Mouse (Mus musculus): ENCODE results near the gene Adam1b. TPM values are rescaled to one million over a fixed set of nuclear protein-coding genes. Genes with fewer than 3 reads are reported as not detected.

Gene Adam1b
- total RNA-seq, 2 experiments from 2014 or later = 0.39 TPM; not detected in 1

DNA sequence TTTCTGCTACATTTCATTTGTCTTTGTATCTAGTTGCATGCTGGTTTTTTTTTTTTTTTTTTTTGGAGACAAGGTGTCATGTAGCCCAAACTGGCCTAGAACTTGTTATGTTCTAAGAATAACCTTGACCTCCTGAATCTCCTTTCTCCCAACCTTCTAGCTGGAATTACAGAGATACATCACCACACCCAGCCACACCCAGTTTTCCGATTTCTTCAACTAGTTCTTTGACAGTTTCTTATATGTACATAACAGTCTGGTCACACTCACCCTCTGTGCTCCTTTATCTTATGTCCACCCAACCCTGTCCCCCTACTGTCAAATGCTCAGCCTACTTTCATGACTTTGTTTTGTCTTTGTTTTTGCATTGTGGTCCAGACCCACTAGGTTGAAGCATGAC lies 3.6 kb upstream of the Adam1b start:
- no peak for ATAC-seq (replicated peaks; ENCODE audit: low FRiP score, low TSS enrichment, poor library complexity, severe bottlenecking)

DNA sequence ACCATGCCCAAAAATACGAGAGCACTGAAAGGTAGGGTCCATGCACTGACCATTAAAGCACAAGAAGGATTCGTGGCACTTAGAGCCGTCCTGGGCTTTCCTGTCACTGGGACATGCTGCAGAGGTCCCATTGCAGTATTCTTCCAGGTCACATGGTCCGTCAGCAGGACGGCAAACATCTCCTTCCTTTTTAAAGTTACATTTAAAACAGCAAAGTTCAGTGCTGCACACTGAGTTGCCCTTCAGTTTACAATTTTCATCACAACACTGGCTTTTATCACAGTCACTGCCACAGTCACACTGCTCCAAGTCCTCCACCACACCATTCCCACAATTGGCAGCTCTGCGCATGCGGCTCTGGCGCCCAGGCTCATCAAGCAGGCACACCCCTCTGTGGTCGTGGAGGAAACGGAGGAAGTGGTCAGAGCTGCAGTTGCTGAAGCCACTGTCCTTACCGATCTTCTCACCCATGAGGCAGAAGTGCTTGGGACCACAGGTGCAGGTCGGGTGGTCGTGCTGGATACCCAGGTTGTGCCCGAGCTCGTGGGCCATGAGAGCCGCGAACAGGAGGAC lies 1.7 kb downstream of the Adam1b start:
- ATAC-seq (replicated peaks; ENCODE audit: low FRiP score, low TSS enrichment, poor library complexity, severe bottlenecking) = peak; percentile 72

DNA sequence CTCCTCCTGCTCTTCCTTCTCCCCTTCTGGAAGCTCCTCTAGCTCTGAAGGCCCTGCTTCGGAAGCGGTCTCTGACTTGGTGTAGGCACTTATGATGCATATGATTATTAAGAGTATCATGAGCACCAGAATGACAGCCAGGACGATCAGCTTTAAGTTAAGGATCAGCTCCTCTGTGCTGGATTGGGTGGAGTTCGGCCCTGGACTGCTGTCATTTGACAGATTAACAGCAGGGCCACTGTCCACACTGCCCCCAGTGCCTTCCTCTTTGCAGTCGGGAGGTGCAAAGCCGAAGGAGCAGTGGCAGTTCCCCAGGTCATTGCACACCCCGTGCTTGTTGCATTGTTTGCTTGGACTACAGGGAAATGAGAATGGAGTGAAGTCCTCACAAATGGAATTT lies 2.5 kb downstream of the Adam1b start:
- peak; percentile 64 for ATAC-seq (replicated peaks; ENCODE audit: low FRiP score, low TSS enrichment, poor library complexity, severe bottlenecking)

DNA sequence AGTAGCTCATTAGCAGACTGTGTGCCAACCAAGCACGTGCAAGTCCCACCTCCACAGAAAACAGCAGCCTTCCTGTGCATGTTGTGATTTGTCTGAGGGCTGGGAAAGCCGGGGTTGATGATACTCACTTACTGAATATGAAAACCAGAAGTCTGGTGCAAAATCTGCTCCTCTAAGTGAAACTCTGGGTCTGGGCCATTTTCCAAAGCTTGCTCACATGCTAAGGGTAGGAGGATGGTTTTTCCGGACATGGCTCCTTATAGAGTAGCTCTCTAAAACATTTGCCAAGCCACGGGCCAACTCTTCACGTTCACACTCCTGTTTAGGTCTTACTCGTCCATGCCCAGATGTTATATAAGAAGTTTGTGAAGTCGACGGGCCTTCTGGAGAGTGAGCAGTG lies 9.9 kb downstream of the Adam1b start:
- ATAC-seq (replicated peaks; ENCODE audit: low FRiP score, low TSS enrichment, poor library complexity, severe bottlenecking) = no peak

DNA sequence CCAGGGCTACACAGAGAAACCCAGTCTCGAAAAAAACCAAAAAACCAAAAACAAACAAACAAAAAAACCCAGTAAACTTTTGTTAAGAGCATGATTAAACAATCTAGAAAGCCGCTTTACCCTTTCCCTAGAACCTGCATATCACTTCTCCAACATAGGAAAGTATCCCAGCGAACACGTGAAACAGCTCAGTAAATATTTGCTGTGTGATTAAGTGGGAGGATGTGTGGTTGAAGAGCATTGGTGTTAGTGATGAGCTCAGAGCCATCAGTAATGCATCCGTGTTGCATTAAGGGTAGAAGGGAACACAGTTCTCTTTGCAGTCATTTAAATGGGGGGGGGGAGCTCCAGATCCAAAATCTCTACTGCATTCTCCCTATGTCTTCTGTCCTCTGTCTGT lies 18.4 kb downstream of the Adam1b start:
- ATAC-seq (replicated peaks; ENCODE audit: low FRiP score, low TSS enrichment, poor library complexity, severe bottlenecking) = no peak

DNA sequence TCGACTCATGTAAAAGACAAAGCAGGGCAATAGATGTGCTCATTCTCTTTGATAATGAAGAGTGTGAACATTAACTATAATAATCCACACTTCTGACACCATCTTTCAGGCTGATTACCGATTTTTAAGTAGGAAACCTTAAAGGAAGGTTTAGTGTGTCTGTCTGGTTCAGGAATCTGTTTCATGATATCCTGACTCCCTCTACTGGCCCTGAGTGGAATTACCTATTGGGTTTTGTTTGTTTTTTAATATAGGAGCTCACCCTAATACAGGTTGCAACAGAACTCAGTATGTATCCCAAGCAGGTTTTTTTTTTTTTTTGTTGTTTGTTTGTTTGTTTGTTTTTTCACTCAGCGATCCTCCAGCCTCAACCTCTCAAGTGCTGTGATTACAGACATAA lies 25.6 kb downstream of the Adam1b start:
- peak; percentile 38; the same call in 1 of the 2 replicates for ATAC-seq (replicated peaks; ENCODE audit: low FRiP score, low TSS enrichment, poor library complexity, severe bottlenecking)

DNA sequence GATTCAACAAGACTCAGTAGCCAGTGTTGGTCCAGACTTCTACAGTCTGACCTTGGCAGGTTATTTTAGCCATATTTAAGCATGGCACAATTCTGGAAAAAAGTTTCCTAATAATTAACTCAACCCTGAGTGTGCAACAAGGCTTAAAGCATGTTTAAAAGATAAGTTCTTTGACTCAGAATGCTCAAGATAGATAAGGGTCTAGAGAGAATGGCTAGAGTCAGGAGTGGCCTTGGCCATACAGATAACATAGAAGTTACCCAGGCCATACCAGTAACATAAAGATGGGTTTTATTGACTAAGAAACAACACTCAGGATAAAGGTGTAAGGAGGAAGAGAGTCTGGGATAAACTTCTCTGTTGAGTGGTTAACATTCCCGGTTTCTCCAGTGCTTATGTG lies 27.2 kb downstream of the Adam1b start:
- ATAC-seq (replicated peaks; ENCODE audit: low FRiP score, low TSS enrichment, poor library complexity, severe bottlenecking) = peak; percentile 85

DNA sequence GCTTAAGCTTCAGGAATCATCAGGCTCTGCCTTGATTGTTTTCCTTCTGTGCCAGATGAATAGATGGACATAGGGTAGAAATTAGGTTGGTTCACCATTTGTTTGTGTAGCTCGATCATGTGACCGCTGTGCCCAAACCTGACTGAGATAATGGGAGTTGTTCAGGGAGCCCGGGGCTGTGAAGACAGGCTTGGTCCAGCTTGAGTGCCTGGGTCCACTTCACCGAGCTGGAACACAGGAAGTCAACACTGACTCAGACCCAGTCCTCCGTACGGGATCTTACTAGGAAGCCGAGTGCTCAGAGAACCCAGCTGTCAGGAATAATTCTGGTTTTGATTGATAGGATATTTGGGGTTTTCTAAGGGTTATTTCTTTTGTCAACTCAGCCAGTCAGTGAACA lies 28.6 kb downstream of the Adam1b start:
- no peak for ATAC-seq (replicated peaks; ENCODE audit: low FRiP score, low TSS enrichment, poor library complexity, severe bottlenecking)

DNA sequence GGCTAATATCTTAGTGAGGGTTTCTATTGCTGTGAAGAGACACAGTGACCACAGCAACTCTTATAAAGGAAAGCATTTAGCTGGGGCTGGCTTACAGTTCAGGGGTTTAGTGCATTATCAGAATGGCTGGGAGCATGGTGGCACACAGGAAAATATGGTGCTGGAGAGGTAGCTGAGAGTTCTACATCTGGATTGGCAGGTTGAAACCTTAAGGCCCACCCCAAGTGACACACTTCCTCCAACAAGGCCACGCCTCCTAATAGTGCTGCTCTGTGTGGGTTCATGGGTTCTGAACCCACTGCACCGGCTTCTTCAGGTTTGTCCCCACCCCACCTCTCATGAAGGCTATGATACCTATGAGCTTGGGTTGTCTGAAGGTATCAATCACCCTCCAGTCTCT lies 30.8 kb downstream of the Adam1b start:
- ATAC-seq (replicated peaks; ENCODE audit: low FRiP score, low TSS enrichment, poor library complexity, severe bottlenecking) = no peak

DNA sequence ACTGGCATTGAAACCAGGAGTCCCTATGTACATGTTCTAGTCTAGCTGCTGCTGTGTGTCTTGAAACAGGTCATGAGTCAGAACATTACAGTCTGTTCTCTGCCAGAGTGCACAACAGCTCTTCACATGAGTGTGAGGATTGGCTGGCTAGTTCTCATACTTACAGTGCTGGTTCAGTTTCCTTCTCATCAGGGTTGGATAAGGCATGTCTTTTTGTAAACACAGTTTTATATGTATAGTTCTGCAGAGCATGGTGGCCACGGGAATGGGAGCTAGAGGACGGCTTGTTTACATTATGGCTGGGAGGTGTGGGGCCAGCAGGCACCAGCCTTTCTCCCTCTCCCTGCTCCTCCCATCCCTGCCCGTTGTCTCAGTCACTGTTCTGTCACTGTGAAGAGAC lies 33.7 kb downstream of the Adam1b start:
- no peak for ATAC-seq (replicated peaks; ENCODE audit: low FRiP score, low TSS enrichment, poor library complexity, severe bottlenecking)

DNA sequence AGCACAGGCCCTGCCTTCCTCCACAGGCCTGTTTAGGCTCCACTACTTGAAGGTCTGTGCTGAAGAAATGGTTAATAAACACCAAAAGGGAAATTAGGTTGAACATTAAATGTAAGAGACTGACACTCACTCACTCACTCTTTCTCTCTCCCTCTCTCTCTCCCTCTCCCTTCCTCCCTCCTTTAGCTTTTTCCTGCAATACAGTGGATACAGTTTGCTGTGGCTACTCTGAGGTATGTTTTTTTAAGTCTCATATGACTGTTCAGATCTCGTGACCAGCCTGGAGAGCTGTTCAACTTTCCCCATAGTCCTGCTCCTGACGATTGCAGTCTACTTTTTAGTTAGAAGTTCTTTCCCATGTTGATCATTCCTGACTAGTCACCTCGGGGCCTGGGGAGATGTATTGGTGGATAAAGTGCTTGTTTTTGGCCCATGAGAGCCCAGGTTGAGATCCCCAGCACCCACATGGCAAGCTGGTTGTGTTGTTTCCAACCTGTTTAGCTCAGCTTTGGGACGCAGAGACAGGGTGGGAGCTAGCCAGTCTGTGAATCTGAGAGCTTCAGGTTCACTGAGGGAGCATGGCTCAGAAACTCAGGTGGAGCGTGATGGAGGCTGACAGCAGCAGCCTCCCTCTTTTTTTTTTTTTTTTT lies 39.5 kb downstream of the Adam1b start:
- no peak for ATAC-seq (replicated peaks; ENCODE audit: low FRiP score, low TSS enrichment, poor library complexity, severe bottlenecking)

DNA sequence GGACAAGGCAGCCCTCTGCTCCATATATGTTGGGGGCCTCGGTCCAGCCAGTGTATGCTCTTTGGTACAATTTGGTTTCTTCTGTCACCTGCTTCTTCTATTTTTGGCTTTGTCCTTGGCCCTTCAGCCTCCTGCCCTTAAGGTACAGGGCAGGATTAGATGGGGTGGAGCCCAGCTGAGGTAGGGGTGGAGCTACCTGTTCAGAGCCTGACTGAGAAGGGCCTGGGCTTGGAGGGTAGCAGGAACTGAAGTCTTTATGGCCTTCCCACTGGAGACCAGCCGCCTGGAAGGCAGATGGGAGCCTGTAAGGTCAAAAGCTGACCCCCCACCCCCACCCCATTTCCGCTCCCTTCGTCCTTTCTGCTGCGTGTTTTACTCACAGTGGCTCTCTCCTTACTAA lies 40.3 kb downstream of the Adam1b start:
- ATAC-seq (replicated peaks; ENCODE audit: low FRiP score, low TSS enrichment, poor library complexity, severe bottlenecking) = no peak

DNA sequence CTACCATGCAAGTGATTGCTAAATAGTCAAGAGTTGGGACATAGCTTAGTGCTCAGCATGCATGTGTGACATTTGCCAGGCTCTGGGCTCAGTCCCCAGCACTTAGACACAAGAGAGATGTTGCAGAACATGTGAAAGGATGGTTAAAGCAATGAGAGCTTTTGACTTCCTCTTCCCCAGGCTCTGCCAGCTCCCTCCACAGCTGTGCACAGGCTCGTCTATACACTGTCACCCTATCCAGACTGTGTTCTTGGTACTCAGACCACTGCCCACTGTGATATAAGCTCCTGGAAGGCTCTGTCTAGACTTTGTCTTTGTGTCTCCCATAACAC lies 41.1 kb downstream of the Adam1b start:
- ATAC-seq (replicated peaks; ENCODE audit: low FRiP score, low TSS enrichment, poor library complexity, severe bottlenecking) = peak; percentile 51

DNA sequence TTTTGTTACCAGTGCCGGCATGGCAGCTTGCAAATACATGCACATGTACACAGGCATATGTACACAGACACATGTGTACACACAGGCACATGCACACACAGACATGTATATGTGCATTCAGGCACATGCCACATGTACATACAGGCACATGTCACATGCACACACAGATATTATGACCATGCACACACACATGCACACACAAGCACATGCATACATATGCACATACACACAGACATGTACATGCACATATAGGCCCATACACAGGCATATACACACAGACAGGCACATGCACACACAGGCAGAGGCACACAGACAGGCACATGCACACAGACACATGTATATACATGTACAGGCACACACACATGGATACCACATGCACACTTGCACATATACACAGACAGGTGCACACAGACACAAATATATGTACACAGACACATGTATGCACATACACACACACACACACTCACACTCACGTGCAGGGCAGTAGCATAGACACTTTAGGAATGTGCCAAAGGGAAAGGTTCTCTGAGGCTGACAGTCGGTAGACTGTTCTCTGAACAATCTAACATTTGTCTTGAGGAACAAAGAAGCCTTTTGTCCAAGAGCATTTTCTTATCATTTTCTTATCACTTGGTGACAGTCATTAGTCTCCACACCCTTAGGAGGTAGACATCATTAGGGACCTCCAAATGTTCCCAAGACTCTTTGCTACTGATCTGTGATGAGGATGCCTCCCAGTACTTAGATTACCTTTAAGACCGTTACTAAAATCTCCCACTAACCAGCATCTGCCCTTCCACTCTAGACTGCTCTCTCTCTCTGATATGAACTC lies 41.7 kb downstream of the Adam1b start:
- ATAC-seq (replicated peaks; ENCODE audit: low FRiP score, low TSS enrichment, poor library complexity, severe bottlenecking) = peak; percentile 60

DNA sequence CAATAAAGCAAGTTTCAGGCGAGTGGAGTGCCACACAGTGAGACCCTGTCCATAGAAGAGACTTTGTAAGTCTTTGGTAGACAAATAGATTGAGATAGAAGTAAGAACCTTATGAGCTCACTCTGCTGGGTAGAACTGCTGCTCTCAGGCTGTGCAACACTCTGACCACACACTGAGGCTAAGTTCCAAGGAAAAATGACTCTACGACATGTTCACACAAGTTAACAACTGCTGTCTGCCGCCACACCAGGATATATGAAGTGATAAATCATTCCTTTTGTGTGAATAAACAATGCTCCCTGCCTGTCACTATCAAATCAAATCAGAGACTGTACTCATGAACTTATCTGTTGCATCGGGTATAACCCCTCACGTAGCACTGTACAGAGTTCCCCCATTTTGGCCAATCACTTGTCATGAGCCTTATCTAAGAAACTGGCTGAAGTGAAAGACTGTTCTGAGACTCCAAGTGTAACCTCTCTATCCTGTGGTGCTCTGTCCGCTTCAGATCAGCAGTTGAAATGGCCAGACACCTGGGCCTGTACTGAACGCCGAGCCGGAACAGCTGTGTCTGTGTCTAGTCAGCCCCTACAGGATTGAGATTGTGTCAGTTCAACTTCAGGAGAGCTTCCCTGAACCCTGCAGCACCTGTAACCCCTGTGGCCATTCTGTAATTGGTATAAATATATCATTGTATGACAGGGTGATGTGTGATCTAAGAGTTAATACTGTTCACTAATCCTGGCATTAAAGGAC lies 47.5 kb downstream of the Adam1b start:
- ATAC-seq (replicated peaks; ENCODE audit: low FRiP score, low TSS enrichment, poor library complexity, severe bottlenecking) = no peak

DNA sequence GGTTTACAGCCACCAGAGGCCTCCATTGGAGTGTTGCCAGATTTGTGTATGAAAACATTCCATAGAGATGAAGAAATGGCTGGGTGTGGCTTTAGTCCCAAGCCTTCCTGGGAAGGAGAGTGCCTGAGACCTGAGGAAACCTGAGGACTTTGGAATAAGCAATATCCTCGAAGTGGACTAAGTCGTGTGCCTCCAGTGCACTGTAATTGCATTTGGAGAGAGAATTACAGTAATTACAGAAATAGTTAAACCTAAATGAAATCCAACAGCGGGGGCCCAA lies 48.8 kb downstream of the Adam1b start:
- ATAC-seq (replicated peaks; ENCODE audit: low FRiP score, low TSS enrichment, poor library complexity, severe bottlenecking) = no peak

DNA sequence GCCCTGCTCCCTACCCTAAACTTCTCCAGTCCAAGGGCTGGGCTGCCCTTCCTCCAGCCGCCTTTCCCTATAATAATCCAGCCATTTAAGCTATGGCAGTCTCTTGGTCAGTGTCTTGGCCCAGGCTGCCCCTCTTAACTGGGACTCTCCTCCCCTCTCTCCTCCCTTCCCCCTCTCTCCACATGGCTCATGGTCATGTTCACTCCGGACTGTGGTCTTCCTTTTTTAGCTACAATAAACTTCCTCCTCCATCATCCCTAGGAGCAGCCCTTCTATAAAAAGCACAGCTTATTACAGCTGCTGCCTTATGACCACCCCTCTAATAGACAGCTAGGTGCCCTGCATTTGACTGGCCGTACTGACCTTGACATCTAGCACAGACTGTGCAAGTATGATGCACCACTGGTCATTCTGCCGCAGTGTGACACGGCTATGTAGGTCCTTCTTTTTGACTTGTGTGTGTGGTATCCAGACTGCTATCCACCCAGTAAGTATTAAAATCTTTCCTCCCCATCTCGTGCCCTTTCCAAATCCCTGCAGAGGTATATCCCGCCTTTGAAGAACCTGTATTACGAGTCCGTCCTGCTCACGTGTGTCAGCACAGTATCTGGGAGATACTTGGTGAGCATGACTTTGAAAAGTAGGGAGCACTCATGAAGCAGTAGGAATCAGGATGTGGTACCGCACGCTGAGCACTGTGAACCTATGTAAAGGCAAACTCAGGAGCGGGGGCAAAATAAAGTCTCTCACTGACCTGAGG lies 49.3 kb downstream of the Adam1b start:
- no peak for ATAC-seq (replicated peaks; ENCODE audit: low FRiP score, low TSS enrichment, poor library complexity, severe bottlenecking)

DNA sequence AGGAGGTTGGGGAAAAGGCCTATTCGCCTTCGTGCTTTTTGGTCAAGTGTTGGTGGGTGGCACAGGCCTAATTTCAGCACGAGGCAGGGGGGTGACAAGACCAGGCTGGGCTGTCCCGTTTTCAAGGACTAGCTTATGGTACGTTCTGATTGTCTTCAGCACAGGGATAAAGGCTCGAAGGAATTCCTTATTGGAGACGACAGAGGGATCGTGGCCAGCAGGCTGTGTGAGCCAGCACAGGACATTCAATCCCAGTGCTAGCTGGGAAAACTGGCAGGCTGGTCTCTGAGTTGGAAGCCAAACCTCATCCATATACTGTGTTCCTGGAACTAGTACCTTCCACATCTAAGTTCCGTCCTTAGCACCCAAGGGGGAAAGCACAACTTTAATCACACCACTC lies 50.3 kb downstream of the Adam1b start:
- ATAC-seq (replicated peaks; ENCODE audit: low FRiP score, low TSS enrichment, poor library complexity, severe bottlenecking) = no peak

DNA sequence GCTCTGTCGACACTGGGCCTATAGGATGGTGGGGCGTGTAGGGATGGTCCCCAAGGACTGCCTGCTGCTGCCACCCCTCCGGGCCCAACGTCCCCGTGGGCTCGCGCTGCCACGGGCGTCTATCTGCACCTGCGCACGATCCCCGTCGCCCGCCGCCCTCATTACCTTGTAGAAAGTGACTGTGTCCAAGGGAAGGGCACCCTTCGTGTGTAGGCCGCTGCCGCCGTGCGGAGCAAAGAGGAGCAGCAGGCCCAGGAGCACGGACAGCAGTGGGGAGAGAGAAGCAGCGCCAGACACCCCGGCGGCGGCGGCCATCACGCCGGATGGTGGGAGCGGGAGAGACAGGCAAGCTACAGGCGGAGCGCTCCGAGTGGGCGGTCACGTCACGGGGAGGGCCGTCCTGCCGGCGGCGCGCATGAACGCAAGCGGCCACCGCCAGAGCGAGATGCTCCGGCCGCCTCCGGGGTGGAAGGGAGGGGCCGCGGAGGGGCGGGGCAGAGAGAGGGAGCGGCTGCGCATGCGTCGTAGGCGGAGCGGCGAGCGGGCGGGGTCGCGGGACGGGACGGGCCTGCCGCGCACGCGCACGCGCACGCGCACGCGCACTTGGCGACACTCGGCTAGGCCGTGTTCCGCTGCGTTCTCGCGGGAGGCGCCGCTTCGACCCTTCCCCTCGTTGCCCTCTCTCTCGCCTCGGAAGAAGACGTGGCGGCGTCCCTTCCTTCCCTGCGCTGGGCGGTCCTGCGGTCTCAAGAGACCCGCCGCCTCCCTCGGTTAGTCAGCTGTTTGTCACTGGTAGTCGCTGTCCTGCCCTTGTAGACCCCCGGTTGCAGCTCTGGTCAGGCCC lies 51.0 kb downstream of the Adam1b start, which contains the start of gene Erp29:
Erp29 (minus strand) TSS at position 481 of the 844 bp plus-strand sequence.
- peak; percentile 78 for ATAC-seq (replicated peaks; ENCODE audit: low FRiP score, low TSS enrichment, poor library complexity, severe bottlenecking)

All from megakaryocyte-erythroid progenitor cell, adult 5-6 weeks (primary cell).